Mouse (Mus musculus) B cell, adult 2 months (primary cell): ENCODE measurements at regions not wholly inside any gene's neighbourhood (a gene's known extent, or its start where the extent isn't known, plus 50 kb on each side); places are given as distances from the start of the nearest gene placed in this dataset.

Experiments
- DNase-seq, 2 experiments: peaks; one replicate each; pipeline ENCODE4 v3.0.0; 2022

- no peak for DNase-seq
Observed at GRCm38 (mm10) chr17:45341573-45341972, 92.0 kb downstream of the Cdc5l start.

GRCm38 (mm10) chr17:45340851-45341250 lies 92.7 kb downstream of the Cdc5l start:
- no peak for DNase-seq

- DNase-seq, result no peak
Observed at GRCm38 (mm10) chr17:45339226-45339625, 94.3 kb downstream of the Cdc5l start.

- no peak for DNase-seq
Observed at GRCm38 (mm10) chr17:45338086-45338485, 95.5 kb downstream of the Cdc5l start.

GRCm38 (mm10) chr17:45335586-45336151 lies 97.9 kb downstream of the Cdc5l start:
- no peak for DNase-seq

- DNase-seq, result no peak
Observed at GRCm38 (mm10) chr17:45334732-45335381, 98.7 kb downstream of the Cdc5l start.

- DNase-seq, result no peak
Observed at GRCm38 (mm10) chr17:45332321-45332720, 101.2 kb downstream of the Cdc5l start.

- DNase-seq, result no peak
Observed at GRCm38 (mm10) chr17:45329241-45329640, 104.3 kb downstream of the Cdc5l start.

- DNase-seq, result no peak
Observed at GRCm38 (mm10) chr17:45326726-45327125, 106.8 kb downstream of the Cdc5l start.

GRCm38 (mm10) chr17:45326173-45326572 lies 107.4 kb downstream of the Cdc5l start:
- DNase-seq, result no peak

GRCm38 (mm10) chr17:45322842-45323241 lies 110.7 kb downstream of the Cdc5l start:
- no peak for DNase-seq

GRCm38 (mm10) chr17:45320074-45320473 lies 113.5 kb downstream of the Cdc5l start:
- peak; percentile 31 to 37 for DNase-seq

GRCm38 (mm10) chr17:45318211-45319076 lies 115.1 kb downstream of the Cdc5l start:
- no peak for DNase-seq

- DNase-seq, result no peak
Observed at GRCm38 (mm10) chr17:45312510-45313266, 120.8 kb downstream of the Cdc5l start.

- DNase-seq, result no peak
Observed at GRCm38 (mm10) chr17:45306506-45306905, 127.0 kb downstream of the Cdc5l start.

- no peak for DNase-seq
Observed at GRCm38 (mm10) chr17:45303183-45303582, 130.4 kb downstream of the Cdc5l start.

- DNase-seq, result peak; percentile 33 to 39
Observed at GRCm38 (mm10) chr17:45298355-45298754, 135.2 kb downstream of the Cdc5l start.

GRCm38 (mm10) chr17:45297860-45298259 lies 135.7 kb downstream of the Cdc5l start:
- no peak for DNase-seq

GRCm38 (mm10) chr17:45296363-45296762 lies 137.2 kb downstream of the Cdc5l start:
- DNase-seq, result no peak

- DNase-seq, result no peak
Observed at GRCm38 (mm10) chr17:45294886-45295285, 138.7 kb downstream of the Cdc5l start.

GRCm38 (mm10) chr17:45294256-45294865 lies 139.2 kb downstream of the Cdc5l start:
- peak; percentile 8 to 16 for DNase-seq

- no peak for DNase-seq
Observed at GRCm38 (mm10) chr17:45292883-45293282, 140.7 kb downstream of the Cdc5l start.

GRCm38 (mm10) chr17:45291052-45291451 lies 142.5 kb downstream of the Cdc5l start:
- DNase-seq, result no peak
